Comparison of ENCODE assay signal across 14 mouse cellular contexts in the genomic region with DNA sequence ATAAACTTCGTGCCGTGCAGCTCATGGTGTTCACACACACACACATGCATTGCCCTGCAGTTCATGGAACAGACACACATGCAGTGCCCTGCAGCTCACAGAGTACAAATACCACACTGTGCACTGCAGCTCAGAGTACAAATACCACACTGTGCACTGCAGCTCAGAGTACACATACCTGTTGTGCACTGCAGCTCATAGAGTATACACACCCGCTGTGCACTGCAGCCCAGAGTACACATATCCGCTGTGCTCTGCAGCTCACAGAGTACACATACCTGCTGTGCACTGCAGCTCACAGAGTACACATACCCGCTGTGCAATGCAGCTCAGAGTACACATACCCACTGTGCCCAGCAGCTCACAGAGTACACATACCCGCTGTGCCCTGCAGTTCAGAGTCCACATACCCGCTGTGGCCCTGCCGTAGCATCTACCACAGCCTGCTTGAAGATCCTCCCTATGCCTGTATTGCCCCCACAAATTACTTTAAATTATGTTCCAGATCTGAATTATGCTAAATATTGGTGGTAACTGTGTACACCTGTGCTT.
A peak's percentile ranks its signal among the peaks of the same experiment; 100 is the strongest.
DNase-seq lines count a peak whose midpoint lies in the region; ATAC-seq and TF ChIP-seq lines count a peak whose summit lies in the region.
"Had no signal": no experiment of that assay in that cellular context is flagged by ENCODE, and none has a peak within 500 bp of the region (broad histone marks: within the 10 kb centered on the region; RNA-seq: fewer than 3 reads in every experiment).

No protein-coding gene starts in this region.

- no peak for TF ChIP-seq EP300 in liver, postnatal 0 days (IDR thresholded peaks at IDR 0.05; ENCODE audit: low read depth)

- no peak overlapping the region for H3K4me2 ChIP-seq in forebrain, embryonic 13.5 days
- no peak overlapping the region for H3K4me2 ChIP-seq in forebrain, embryonic 14.5 days (ENCODE audit: low read length)
- no peak overlapping the region for H3K4me2 ChIP-seq in liver, embryonic 11.5 days
- H3K4me2 ChIP-seq in liver, postnatal 0 days (ENCODE audit: low read depth, low read length), result no peak overlapping the region
- H3K4me2 ChIP-seq in hindbrain, embryonic 15.5 days, result no peak overlapping the region

- DNase-seq in forebrain, embryonic 14.5 days (ENCODE audit: low spot score), result no peak
- no peak for DNase-seq in liver, embryonic 11.5 days (ENCODE audit: low spot score)
- DNase-seq in liver, postnatal 0 days, result no peak
- no peak for DNase-seq in Patski (ENCODE audit: low read depth, low spot score)
- DNase-seq in thymus, postnatal 10 days (ENCODE audit: low spot score in 2 of 2), result no peak
- DNase-seq: adrenal gland, postnatal 10 days; cerebellum, adult 8-10 months; kidney, postnatal 25 days; retina, postnatal 1 day; thymus, adult 18-20 months had no signal

- no peaks in the 10 kb centered on the region for H3K9me3 ChIP-seq in forebrain, embryonic 13.5 days (replicated peaks)
- no peaks in the 10 kb centered on the region for H3K9me3 ChIP-seq in forebrain, embryonic 14.5 days (replicated peaks; ENCODE audit: control insufficient read depth, low read length)
- no peaks in the 10 kb centered on the region for H3K9me3 ChIP-seq in liver, embryonic 11.5 days (ENCODE audit: control insufficient read depth, low read length)
- H3K9me3 ChIP-seq in liver, postnatal 0 days (ENCODE audit: low read length), result no peaks in the 10 kb centered on the region
- no peaks in the 10 kb centered on the region for H3K9me3 ChIP-seq in hindbrain, embryonic 15.5 days

- no peaks in the 10 kb centered on the region for H3K27me3 ChIP-seq in forebrain, embryonic 13.5 days
- H3K27me3 ChIP-seq in forebrain, embryonic 14.5 days (replicated peaks; ENCODE audit: control insufficient read depth, insufficient read depth, low read length), result no peaks in the 10 kb centered on the region
- no peaks in the 10 kb centered on the region for H3K27me3 ChIP-seq in liver, embryonic 11.5 days (replicated peaks; ENCODE audit: control insufficient read depth, insufficient read depth, low read length)
- H3K27me3 ChIP-seq in liver, postnatal 0 days (ENCODE audit: insufficient read depth, low read length), result no peaks in the 10 kb centered on the region
- peaks cover 11% of the 10 kb centered on the region for H3K27me3 ChIP-seq in Patski
- no peaks in the 10 kb centered on the region for H3K27me3 ChIP-seq in hindbrain, embryonic 15.5 days

- no peak overlapping the region for H3K27ac ChIP-seq in forebrain, embryonic 13.5 days
- no peak overlapping the region for H3K27ac ChIP-seq in forebrain, embryonic 14.5 days (ENCODE audit: low read depth, low read length)
- H3K27ac ChIP-seq in liver, embryonic 11.5 days (ENCODE audit: low read depth, low read length), result no peak overlapping the region
- no peak overlapping the region for H3K27ac ChIP-seq in liver, postnatal 0 days (ENCODE audit: low read depth)
- H3K27ac ChIP-seq in hindbrain, embryonic 15.5 days (replicated peaks), result no peak overlapping the region

- no peak overlapping the region for H3K4me3 ChIP-seq in forebrain, embryonic 13.5 days
- H3K4me3 ChIP-seq in forebrain, embryonic 14.5 days (ENCODE audit: low read depth, low read length), result no peak overlapping the region
- no peak overlapping the region for H3K4me3 ChIP-seq in liver, embryonic 11.5 days (ENCODE audit: low read depth, low read length)
- no peak overlapping the region for H3K4me3 ChIP-seq in liver, postnatal 0 days (ENCODE audit: low read depth, low read length)
- H3K4me3 ChIP-seq in hindbrain, embryonic 15.5 days, result no peak overlapping the region
- H3K4me3 ChIP-seq: erythroblast, embryonic 14.5 days had no signal

- peaks cover 16% of the 10 kb centered on the region for H3K4me1 ChIP-seq in forebrain, embryonic 13.5 days
- peaks cover 6% of the 10 kb centered on the region for H3K4me1 ChIP-seq in forebrain, embryonic 14.5 days (ENCODE audit: control insufficient read depth, insufficient read depth, low read length)
- H3K4me1 ChIP-seq in liver, embryonic 11.5 days (replicated peaks; ENCODE audit: control insufficient read depth, insufficient read depth, low read length), result no peaks in the 10 kb centered on the region
- H3K4me1 ChIP-seq in liver, postnatal 0 days (ENCODE audit: insufficient read depth), result no peaks in the 10 kb centered on the region
- peaks cover 9% of the 10 kb centered on the region; the same call in 1 of the 2 replicates for H3K4me1 ChIP-seq in hindbrain, embryonic 15.5 days (replicated peaks)

- no peak for TF ChIP-seq CTCF in liver, postnatal 0 days (IDR thresholded peaks at IDR 0.05; ENCODE audit: low read depth)
- no peak for TF ChIP-seq CTCF in Patski (IDR thresholded peaks at IDR 0.05)

- CTCF ChIA-PET in Patski (lab: Charles Lee), result no interaction called here

- in situ Hi-C loops in Patski (cut with MboI; ENCODE audit: low pct_unique_long_range_greater_than_20kb), result no loop called here

- H3K9ac ChIP-seq in forebrain, embryonic 13.5 days, result no peak overlapping the region
- no peak overlapping the region for H3K9ac ChIP-seq in forebrain, embryonic 14.5 days (ENCODE audit: low read length)
- H3K9ac ChIP-seq in liver, embryonic 11.5 days (ENCODE audit: low read depth, low read length), result no peak overlapping the region
- H3K9ac ChIP-seq in liver, postnatal 0 days (replicated peaks), result no peak overlapping the region
- H3K9ac ChIP-seq in hindbrain, embryonic 15.5 days, result no peak overlapping the region

- WGBS in forebrain, embryonic 13.5 days, result 89% methylated on average over 8 of the region's 8 CpGs
- 93% methylated on average over 8 of the region's 8 CpGs for WGBS in forebrain, embryonic 14.5 days
- WGBS in liver, embryonic 11.5 days, result 81% methylated on average over 8 of the region's 8 CpGs
- 82% methylated on average over 8 of the region's 8 CpGs for WGBS in liver, postnatal 0 days (ENCODE audit: insufficient replicate concordance)
- 89% methylated on average over 8 of the region's 8 CpGs for WGBS in hindbrain, embryonic 15.5 days

- POLR2A ChIA-PET in Patski (lab: Charles Lee), result interaction anchor here (1.2 kb wide), 1 partner anchor 9 kb away, joined by 5 read pairs; no protein-coding TSS in a partner anchor

- ATAC-seq in forebrain, embryonic 13.5 days, result 0 out of 2 replicates have a peak, but pooled peaks have one; percentile 26
- ATAC-seq in forebrain, embryonic 14.5 days, result no peak
- ATAC-seq in liver, embryonic 11.5 days (replicated peaks; ENCODE audit: low FRiP score), result peak; percentile 29; the same call in 1 of the 2 replicates
- no peak for ATAC-seq in liver, postnatal 0 days
- peak; percentile 62 for ATAC-seq in Patski
- ATAC-seq in hindbrain, embryonic 15.5 days (ENCODE audit: low FRiP score, low read depth), result peak; percentile 59; the same call in 1 of the 2 replicates
- ATAC-seq in CD4-positive, CD25-positive, alpha-beta regulatory T cell, adult 4 months, result no peak

- H3K36me3 ChIP-seq in forebrain, embryonic 13.5 days (ENCODE audit: poor library complexity, severe bottlenecking), result no peaks in the 10 kb centered on the region
- no peaks in the 10 kb centered on the region for H3K36me3 ChIP-seq in forebrain, embryonic 14.5 days (ENCODE audit: control insufficient read depth, insufficient read depth, low read length)
- no peaks in the 10 kb centered on the region for H3K36me3 ChIP-seq in liver, embryonic 11.5 days (ENCODE audit: control insufficient read depth, insufficient read depth, low read length)
- no peaks in the 10 kb centered on the region for H3K36me3 ChIP-seq in liver, postnatal 0 days (replicated peaks; ENCODE audit: insufficient read depth, low read length)
- no peaks in the 10 kb centered on the region for H3K36me3 ChIP-seq in hindbrain, embryonic 15.5 days

Comparison
In these comparisons a context has a peak if more than half of its experiments do, and no peak if none do; other contexts are left out.
1. ATAC-seq: peak in forebrain, embryonic 13.5 days (single experiment), liver, embryonic 11.5 days (single experiment), Patski (single experiment) and hindbrain, embryonic 15.5 days (single experiment); none in forebrain, embryonic 14.5 days (single experiment), liver, postnatal 0 days (single experiment) and CD4-positive, CD25-positive, alpha-beta regulatory T cell, adult 4 months (single experiment).